Mouse (Mus musculus): ENCODE data around the gene Dgkz. TPM values are rescaled to one million over a fixed set of nuclear protein-coding genes. Genes with fewer than 3 reads are reported as not detected.

The Dgkz gene
- total and polyA plus RNA-seq, 2 experiments from 2014 or later: 36.6 to 144 TPM

DNA sequence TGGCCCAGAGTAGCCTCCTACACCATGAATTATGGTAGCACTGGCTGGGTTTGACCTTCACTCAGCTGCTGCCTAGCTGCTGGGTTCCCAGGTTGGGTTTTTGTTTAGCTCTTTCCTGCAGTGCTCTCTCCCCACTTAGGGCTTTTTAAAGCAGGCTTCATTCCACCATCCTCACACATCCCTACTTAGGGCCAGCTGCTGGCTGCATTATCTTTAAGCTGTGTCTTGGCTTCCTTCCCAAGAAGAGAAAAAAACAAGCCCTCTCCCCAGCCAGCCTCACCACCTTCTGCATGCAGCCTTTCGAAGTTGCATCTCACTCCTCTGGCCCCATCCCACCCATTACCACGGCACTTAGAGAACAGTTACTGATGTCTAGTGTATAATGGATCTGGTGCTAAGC is 2.9 kb upstream of the Dgkz start:
- WGBS: 24% methylated on average over 2 of the region's 2 CpGs
- Histone ChIP-seq H3K36me3 (ENCODE audit: insufficient read depth, low read length) (no peaks in the 10 kb centered on the region), H3K9me3 (ENCODE audit: low read length) (no peaks in the 10 kb centered on the region), H3K27me3 (ENCODE audit: insufficient read depth, low read length) (peaks cover 14% of the 10 kb centered on the region), H3K9ac (replicated peaks; ENCODE audit: low read length, poor library complexity, severe bottlenecking) (no peak overlapping the region), H3K4me1 (ENCODE audit: insufficient read depth, low read length) (no peaks in the 10 kb centered on the region; the same call in 1 of the 2 replicates), H3K4me3 (ENCODE audit: low read depth, low read length) (no peak overlapping the region), H3K27ac (ENCODE audit: low read depth, low read length) (no peak overlapping the region), H3K4me2 (ENCODE audit: low read depth, low read length, poor library complexity, severe bottlenecking) (no peak overlapping the region)
- ATAC-seq (ENCODE audit: low FRiP score) (no peak), DNase-seq (ENCODE audit: low spot score) (no peak)
- no peak for TF ChIP-seq CTCF (IDR thresholded peaks at IDR 0.05)

DNA sequence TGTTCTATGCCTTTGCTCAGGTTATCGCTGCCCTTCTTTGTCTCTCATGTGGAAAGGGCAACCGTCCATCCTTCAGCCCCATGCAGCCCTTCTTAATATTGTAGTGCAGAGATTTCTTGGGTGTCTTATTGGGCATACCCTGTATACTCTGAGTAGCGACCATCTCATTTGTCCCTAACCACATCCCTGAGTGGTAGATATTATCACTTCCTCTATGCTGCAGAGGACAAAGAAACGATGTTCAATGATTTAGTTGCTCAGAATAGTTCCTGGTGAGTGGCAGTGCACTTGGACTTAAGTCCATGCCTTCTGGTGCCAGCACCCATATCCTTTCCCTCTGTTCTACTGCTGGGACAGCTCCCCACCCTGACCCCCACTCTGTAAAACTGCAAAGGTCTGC is 2.3 kb upstream of the Dgkz start:
- Histone ChIP-seq H3K4me2 (ENCODE audit: low read depth, low read length, poor library complexity, severe bottlenecking) (no peak overlapping the region), H3K36me3 (ENCODE audit: insufficient read depth, low read length) (no peaks in the 10 kb centered on the region), H3K9ac (replicated peaks; ENCODE audit: low read length, poor library complexity, severe bottlenecking) (no peak overlapping the region), H3K9me3 (ENCODE audit: low read length) (no peaks in the 10 kb centered on the region), H3K4me3 (ENCODE audit: low read depth, low read length) (no peak overlapping the region), H3K27ac (ENCODE audit: low read depth, low read length) (no peak overlapping the region), H3K27me3 (ENCODE audit: insufficient read depth, low read length) (peaks cover 14% of the 10 kb centered on the region), H3K4me1 (ENCODE audit: insufficient read depth, low read length) (no peaks in the 10 kb centered on the region; the same call in 1 of the 2 replicates)
- DNase-seq (ENCODE audit: low spot score): no peak
- ATAC-seq (ENCODE audit: low FRiP score): no peak
- 86% methylated on average over 4 of the region's 4 CpGs for WGBS
- TF ChIP-seq CTCF (IDR thresholded peaks at IDR 0.05): no peak

DNA sequence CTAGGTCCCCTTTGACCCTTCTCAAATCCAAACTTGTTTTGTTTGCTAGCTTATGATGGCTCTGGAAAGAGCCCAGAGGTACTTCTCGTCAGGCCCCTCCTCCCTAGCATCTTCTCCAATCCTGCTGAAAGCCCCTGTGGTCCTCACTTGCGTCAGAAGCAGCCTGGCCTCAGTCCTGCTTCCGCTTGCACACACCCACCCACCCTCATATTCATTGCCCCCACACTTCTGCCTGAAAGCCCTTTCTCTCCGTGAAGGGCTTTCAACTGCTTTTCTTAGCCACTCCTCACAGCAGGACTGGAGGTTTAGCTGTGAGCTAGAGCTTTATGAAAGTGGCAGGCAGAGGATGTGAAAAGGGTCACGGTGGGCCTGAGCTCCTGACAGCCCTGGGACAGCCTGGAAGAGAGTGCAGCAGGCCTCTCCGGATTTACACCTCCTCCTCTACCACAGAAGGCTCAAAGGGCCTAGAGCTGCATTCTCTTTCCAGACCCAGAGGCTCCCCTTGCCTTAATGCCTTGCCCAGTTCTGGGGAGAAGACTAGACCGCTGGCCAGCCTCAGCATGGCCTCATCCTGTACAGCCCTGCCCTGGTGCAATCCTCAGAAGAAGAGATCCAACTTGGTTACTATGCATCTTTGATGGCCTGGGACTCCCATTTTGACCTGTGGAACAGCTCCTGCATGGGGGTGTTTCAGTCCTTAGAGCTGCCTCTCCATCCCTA is 2.1 kb downstream of the Dgkz start:
- peaks cover 11% of the 10 kb centered on the region; the same call in 1 of the 2 replicates for H3K4me1 ChIP-seq (ENCODE audit: insufficient read depth, low read length)
- DNase-seq (ENCODE audit: low spot score) (no peak), ATAC-seq (ENCODE audit: low FRiP score) (no peak)
- no peak overlapping the region for H3K4me2 ChIP-seq (ENCODE audit: low read depth, low read length, poor library complexity, severe bottlenecking)
- H3K36me3 ChIP-seq (ENCODE audit: insufficient read depth, low read length): no peaks in the 10 kb centered on the region
- no peak overlapping the region for H3K4me3 ChIP-seq (ENCODE audit: low read depth, low read length)
- no peak for TF ChIP-seq CTCF (IDR thresholded peaks at IDR 0.05)
- H3K9ac ChIP-seq (replicated peaks; ENCODE audit: low read length, poor library complexity, severe bottlenecking): no peak overlapping the region
- H3K27me3 ChIP-seq (ENCODE audit: insufficient read depth, low read length): peaks cover 14% of the 10 kb centered on the region
- no peaks in the 10 kb centered on the region for H3K9me3 ChIP-seq (ENCODE audit: low read length)
- 33% methylated on average over 7 of the region's 7 CpGs for WGBS
- peak overlapping the region; percentile 38; the same call in 1 of the 2 replicates for H3K27ac ChIP-seq (ENCODE audit: low read depth, low read length)

DNA sequence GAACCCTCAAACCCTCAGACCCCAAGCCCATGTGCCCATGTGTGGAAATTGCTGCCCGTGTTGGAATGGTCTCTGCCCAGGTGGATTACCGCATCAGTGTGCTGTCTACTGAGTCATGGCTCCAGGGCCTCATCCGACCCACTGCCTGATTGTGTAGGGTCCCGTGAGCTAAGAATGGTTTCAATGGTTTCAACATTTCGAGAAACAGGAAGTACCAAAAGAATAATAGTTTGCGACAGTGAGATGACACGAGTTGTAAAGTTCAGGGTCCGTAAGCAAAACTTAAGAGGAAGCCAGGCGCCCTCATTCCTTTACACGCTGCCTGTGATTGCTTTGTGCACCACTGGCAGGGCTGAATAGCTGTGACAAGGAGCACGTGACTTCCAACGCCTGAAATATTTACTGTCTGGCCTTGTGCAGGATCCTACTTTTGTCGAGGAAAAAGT is 3.5 kb downstream of the Dgkz start:
- H3K4me2 ChIP-seq (ENCODE audit: low read depth, low read length, poor library complexity, severe bottlenecking): no peak overlapping the region
- 46% methylated on average over 13 of the region's 13 CpGs for WGBS
- H3K4me3 ChIP-seq (ENCODE audit: low read depth, low read length): no peak overlapping the region
- peak overlapping the region; percentile 76; the same call in 1 of the 2 replicates for H3K27ac ChIP-seq (ENCODE audit: low read depth, low read length)
- H3K27me3 ChIP-seq (ENCODE audit: insufficient read depth, low read length): peaks cover 14% of the 10 kb centered on the region
- no peak for ATAC-seq (ENCODE audit: low FRiP score)
- H3K9ac ChIP-seq (replicated peaks; ENCODE audit: low read length, poor library complexity, severe bottlenecking): no peak overlapping the region
- DNase-seq (ENCODE audit: low spot score): no peak
- no peaks in the 10 kb centered on the region for H3K9me3 ChIP-seq (ENCODE audit: low read length)
- H3K4me1 ChIP-seq (ENCODE audit: insufficient read depth, low read length): peaks cover 11% of the 10 kb centered on the region; the same call in 1 of the 2 replicates
- no peaks in the 10 kb centered on the region for H3K36me3 ChIP-seq (ENCODE audit: insufficient read depth, low read length)
- TF ChIP-seq CTCF (IDR thresholded peaks at IDR 0.05): no peak

DNA sequence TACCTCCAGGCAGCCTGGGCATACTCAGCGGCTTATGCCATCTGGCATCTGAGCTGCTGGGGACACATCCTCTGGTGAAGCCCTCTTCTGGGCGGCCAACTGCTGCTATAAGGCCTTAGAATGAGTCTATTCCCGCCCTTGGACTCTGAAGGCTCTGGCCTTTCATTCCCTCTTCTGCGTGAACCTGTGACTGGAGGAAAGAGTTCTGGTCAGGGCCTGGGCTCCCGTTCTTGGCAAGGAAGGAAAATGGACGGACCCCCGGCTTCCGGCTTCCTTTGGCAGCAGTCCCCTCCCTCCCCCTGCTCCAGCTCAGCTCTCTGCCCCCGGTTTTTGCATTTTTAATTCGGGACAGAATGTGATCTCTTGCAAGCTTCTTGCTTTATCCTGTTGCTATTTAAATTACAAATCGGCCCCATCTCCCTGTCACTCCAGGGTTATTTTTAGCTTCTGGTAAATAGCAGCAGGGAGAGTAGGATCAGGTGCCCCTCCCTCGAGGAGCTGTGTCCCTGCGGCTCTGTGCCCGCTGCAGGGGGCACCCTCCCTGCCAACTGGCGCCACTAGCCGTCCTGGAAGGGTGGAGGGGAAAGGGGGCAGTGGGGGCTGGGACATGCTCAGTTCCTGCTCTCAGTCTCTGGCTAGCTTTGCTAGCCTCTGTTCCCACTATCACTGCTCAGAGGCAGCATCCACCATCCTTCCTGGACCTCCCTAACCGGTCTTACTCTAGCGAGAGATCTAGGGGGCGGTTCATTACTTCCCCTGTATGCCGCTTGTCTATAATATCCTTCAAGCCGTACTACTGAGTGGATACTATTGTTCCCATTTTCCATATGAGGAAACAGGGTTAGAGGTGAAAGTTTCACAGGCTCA is 4.2 kb downstream of the Dgkz start:
- Histone ChIP-seq H3K27ac (ENCODE audit: low read depth, low read length) (peak overlapping the region; percentile 76), H3K4me1 (ENCODE audit: insufficient read depth, low read length) (peaks cover 11% of the 10 kb centered on the region; the same call in 1 of the 2 replicates), H3K27me3 (ENCODE audit: insufficient read depth, low read length) (peaks cover 9% of the 10 kb centered on the region), H3K9me3 (ENCODE audit: low read length) (no peaks in the 10 kb centered on the region), H3K36me3 (ENCODE audit: insufficient read depth, low read length) (no peaks in the 10 kb centered on the region), H3K9ac (replicated peaks; ENCODE audit: low read length, poor library complexity, severe bottlenecking) (peak overlapping the region; percentile 24; the same call in 1 of the 2 replicates), H3K4me3 (ENCODE audit: low read depth, low read length) (no peak overlapping the region), H3K4me2 (ENCODE audit: low read depth, low read length, poor library complexity, severe bottlenecking) (peak overlapping the region; percentile 13; the same call in 1 of the 2 replicates)
- DNase-seq (ENCODE audit: low spot score) (peak; percentile 77), ATAC-seq (ENCODE audit: low FRiP score) (peak; percentile 52)
- no peak for TF ChIP-seq CTCF (IDR thresholded peaks at IDR 0.05)
- 11% methylated on average over 21 of the region's 21 CpGs for WGBS

Measured in midbrain, postnatal 0 days (tissue).